Mouse (Mus musculus) limb, embryonic 15.5 days (tissue): ENCODE measurements at regions not wholly inside any gene's neighbourhood (a gene's known extent, or its start where the extent isn't known, plus 50 kb on each side); places are given as distances from the start of the nearest gene placed in this dataset.
A peak's percentile ranks its signal among the peaks of the same experiment; 100 is the strongest.

ENCODE experiments used
- ATAC-seq: fragments of 200-750 bp; cut with Nextera tagmentation; 2 replicates; pipeline ENCODE4 v1.8.0; 2017; ENCODE audit warnings: low read depth, moderate TSS enrichment; ENCODE audit not compliant: insufficient number of reproducible peaks, low FRiP score, low TSS enrichment
- H3K27ac ChIP-seq: fragments of 300-500 bp; sonication (generic); 2 replicates; pipeline ENCODE4 v1.5.1; 2015; ENCODE audit warnings: moderate library complexity, mild to moderate bottlenecking, inconsistent platforms
- H3K27me3 ChIP-seq: fragments of 300-500 bp; sonication (generic); 2 replicates; pipeline ENCODE4 v1.6.1; 2015; ENCODE audit warnings: inconsistent platforms
- H3K36me3 ChIP-seq: fragments of 300-500 bp; sonication (generic); 2 replicates; pipeline ENCODE4 v1.6.1; 2015; ENCODE audit warnings: inconsistent platforms
- H3K4me1 ChIP-seq: fragments of 300-500 bp; sonication (generic); 2 replicates; pipeline ENCODE4 v1.6.1; 2015; ENCODE audit warnings: inconsistent platforms
- H3K4me2 ChIP-seq: fragments of 300-500 bp; sonication (generic); 2 replicates; pipeline ENCODE4 v1.6.1; 2015; ENCODE audit warnings: mild to moderate bottlenecking, inconsistent platforms
- H3K4me3 ChIP-seq: fragments of 300-500 bp; sonication (generic); 2 replicates; pipeline ENCODE4 v1.5.1; 2015; ENCODE audit warnings: mild to moderate bottlenecking, inconsistent platforms
- H3K9ac ChIP-seq: fragments of 300-500 bp; sonication (generic); 2 replicates; pipeline ENCODE4 v1.6.1; 2015; ENCODE audit warnings: inconsistent platforms
- H3K9me3 ChIP-seq: fragments of 300-500 bp; sonication (generic); 2 replicates; pipeline ENCODE4 v1.6.1; 2016; ENCODE audit warnings: inconsistent platforms
- WGBS: fragments of 180-500 bp; shearing (Covaris S2); methylation state at CpG from one replicate; pipeline ENCODE4 v1.1.7; 2015; 5-methylcytosine and 5-hydroxymethylcytosine counted together

GRCm38 (mm10) chr10:66102103-66102502 is 993.8 kb upstream of the Jmjd1c start:
- WGBS, result 87% methylated on average over 2 of the region's 2 CpGs
- no peak overlapping the region for H3K4me3 ChIP-seq
- H3K27ac ChIP-seq, result no peak overlapping the region
- no peaks in the 10 kb centered on the region for H3K4me1 ChIP-seq
- no peak overlapping the region for H3K4me2 ChIP-seq
- H3K9ac ChIP-seq, result no peak overlapping the region
- H3K27me3 ChIP-seq, result no peaks in the 10 kb centered on the region
- H3K36me3 ChIP-seq, result no peaks in the 10 kb centered on the region
- no peak for ATAC-seq
- no peaks in the 10 kb centered on the region for H3K9me3 ChIP-seq

DNA sequence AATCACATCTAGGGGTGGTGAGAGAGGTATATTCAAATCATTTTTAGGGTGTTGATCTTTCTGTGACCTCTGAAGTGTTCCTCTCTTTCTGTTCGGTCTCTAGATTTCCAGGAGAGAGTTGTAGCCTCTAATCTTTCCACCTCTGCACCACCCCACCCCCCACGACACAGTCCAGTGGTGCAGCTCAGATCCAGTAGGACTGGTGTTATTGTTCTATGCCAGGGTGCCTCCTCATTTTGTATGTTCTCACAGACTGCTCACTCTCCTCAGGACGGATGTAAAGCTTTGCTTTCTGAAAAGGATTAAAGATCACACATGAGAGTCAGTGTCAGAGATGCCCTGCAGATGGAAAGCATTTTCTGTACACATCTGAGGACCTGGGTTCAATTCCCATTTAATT is 964.6 kb upstream of the Jmjd1c start:
- H3K36me3 ChIP-seq, result no peaks in the 10 kb centered on the region
- WGBS, result 55% methylated on average over 3 of the region's 3 CpGs
- H3K4me3 ChIP-seq, result no peak overlapping the region
- H3K9ac ChIP-seq, result no peak overlapping the region
- no peaks in the 10 kb centered on the region for H3K4me1 ChIP-seq
- no peak overlapping the region for H3K4me2 ChIP-seq
- ATAC-seq, result no peak
- no peak overlapping the region for H3K27ac ChIP-seq
- no peaks in the 10 kb centered on the region for H3K27me3 ChIP-seq
- no peaks in the 10 kb centered on the region for H3K9me3 ChIP-seq

- whole genome bisulfite sequencing, result 52% methylated on average over 4 of the region's 4 CpGs
- ATAC-seq, result no peak
These were observed 963.9 kb upstream of the Jmjd1c start for GRCm38 (mm10) chr10:66132025-66132424.

DNA sequence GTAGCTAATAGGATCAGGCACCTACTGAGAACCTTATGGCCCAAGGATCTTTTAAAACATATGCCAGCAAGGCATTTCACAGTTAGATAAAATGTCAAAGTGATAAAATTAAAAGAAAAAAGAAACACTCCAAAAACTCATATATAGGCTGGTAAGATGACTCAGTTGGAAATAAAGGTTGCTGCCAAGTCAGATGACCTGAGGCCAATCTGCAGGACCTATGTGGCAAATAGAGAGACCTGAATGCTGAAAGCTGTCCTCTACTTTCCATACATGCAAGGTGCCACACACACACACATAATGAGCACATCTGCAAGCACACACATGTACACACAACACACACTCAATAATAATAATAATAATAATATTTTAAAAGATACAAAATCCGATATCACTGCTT is 953.5 kb upstream of the Jmjd1c start:
- no peak overlapping the region for H3K27ac ChIP-seq
- H3K9ac ChIP-seq, result no peak overlapping the region
- no peak for ATAC-seq
- no peak overlapping the region for H3K4me2 ChIP-seq
- H3K4me1 ChIP-seq, result no peaks in the 10 kb centered on the region
- WGBS, result 90% methylated on average over 1 of the region's 1 CpGs
- H3K36me3 ChIP-seq, result no peaks in the 10 kb centered on the region
- H3K4me3 ChIP-seq, result no peak overlapping the region
- no peaks in the 10 kb centered on the region for H3K27me3 ChIP-seq
- no peaks in the 10 kb centered on the region for H3K9me3 ChIP-seq

More at GRCm38 (mm10) chr10:66132025-66132424, 963.9 kb upstream of the Jmjd1c start:
- Histone ChIP-seq H3K27me3 (no peaks in the 10 kb centered on the region), H3K9ac (no peak overlapping the region), H3K4me3 (no peak overlapping the region), H3K36me3 (no peaks in the 10 kb centered on the region), H3K27ac (no peak overlapping the region), H3K9me3 (no peaks in the 10 kb centered on the region), H3K4me2 (no peak overlapping the region), H3K4me1 (no peaks in the 10 kb centered on the region)

GRCm38 (mm10) chr10:66142910-66143309 is 953.0 kb upstream of the Jmjd1c start:
- H3K4me3 ChIP-seq, result no peak overlapping the region
- H3K4me2 ChIP-seq, result no peak overlapping the region
- H3K36me3 ChIP-seq, result no peaks in the 10 kb centered on the region
- no peak for ATAC-seq
- no peak overlapping the region for H3K9ac ChIP-seq
- H3K27me3 ChIP-seq, result no peaks in the 10 kb centered on the region
- no peak overlapping the region for H3K27ac ChIP-seq
- H3K4me1 ChIP-seq, result no peaks in the 10 kb centered on the region
- no peaks in the 10 kb centered on the region for H3K9me3 ChIP-seq

DNA sequence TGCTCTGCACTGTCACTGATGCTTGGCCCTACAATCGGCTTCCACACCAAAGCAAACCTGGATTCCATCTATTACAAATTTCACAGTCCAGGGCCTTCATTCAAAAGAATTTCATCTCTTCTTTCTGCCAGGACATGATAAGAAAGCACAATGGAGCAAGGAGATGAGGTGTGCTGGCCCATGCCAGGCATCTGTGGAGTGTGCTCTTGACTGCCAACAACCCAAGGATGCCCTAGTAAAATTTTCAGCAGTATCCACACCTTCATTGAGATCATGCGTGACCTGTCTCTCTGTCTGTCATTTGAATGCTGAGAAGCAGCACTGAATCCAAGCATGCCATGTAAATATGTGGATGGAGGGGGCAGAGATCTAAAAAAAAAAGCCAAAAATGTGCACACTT is 945.0 kb upstream of the Jmjd1c start:
- Histone ChIP-seq H3K36me3 (no peaks in the 10 kb centered on the region), H3K9ac (no peak overlapping the region), H3K4me2 (no peak overlapping the region), H3K27ac (no peak overlapping the region), H3K4me1 (no peaks in the 10 kb centered on the region), H3K9me3 (no peaks in the 10 kb centered on the region), H3K4me3 (no peak overlapping the region), H3K27me3 (no peaks in the 10 kb centered on the region)
- 80% methylated on average over 2 of the region's 2 CpGs for WGBS
- no peak for ATAC-seq

- Histone ChIP-seq H3K4me2 (no peak overlapping the region), H3K4me3 (no peak overlapping the region), H3K36me3 (no peaks in the 10 kb centered on the region), H3K27me3 (no peaks in the 10 kb centered on the region), H3K9me3 (no peaks in the 10 kb centered on the region), H3K27ac (no peak overlapping the region), H3K4me1 (no peaks in the 10 kb centered on the region), H3K9ac (no peak overlapping the region)
- 83% methylated on average over 4 of the region's 4 CpGs for WGBS
- no peak for ATAC-seq
These were observed 943.1 kb upstream of the Jmjd1c start for GRCm38 (mm10) chr10:66152777-66153176.

GRCm38 (mm10) chr10:66160916-66161556 is 934.9 kb upstream of the Jmjd1c start:
- H3K27me3 ChIP-seq, result no peaks in the 10 kb centered on the region
- no peak overlapping the region for H3K27ac ChIP-seq
- no peak overlapping the region for H3K4me3 ChIP-seq
- no peaks in the 10 kb centered on the region for H3K4me1 ChIP-seq
- no peaks in the 10 kb centered on the region for H3K9me3 ChIP-seq
- H3K9ac ChIP-seq, result no peak overlapping the region
- WGBS, result 86% methylated on average over 5 of the region's 5 CpGs
- ATAC-seq, result no peak
- H3K4me2 ChIP-seq, result no peak overlapping the region
- H3K36me3 ChIP-seq, result no peaks in the 10 kb centered on the region

- Histone ChIP-seq H3K9ac (no peak overlapping the region), H3K27me3 (no peaks in the 10 kb centered on the region), H3K4me2 (no peak overlapping the region), H3K36me3 (no peaks in the 10 kb centered on the region), H3K4me1 (no peaks in the 10 kb centered on the region), H3K4me3 (no peak overlapping the region), H3K9me3 (no peaks in the 10 kb centered on the region), H3K27ac (no peak overlapping the region)
- WGBS, result 37% methylated on average over 4 of the region's 4 CpGs
- ATAC-seq, result no peak
These were observed 923.1 kb upstream of the Jmjd1c start for GRCm38 (mm10) chr10:66172803-66173202.

- Histone ChIP-seq H3K27me3 (no peaks in the 10 kb centered on the region), H3K4me3 (no peak overlapping the region), H3K4me1 (no peaks in the 10 kb centered on the region), H3K27ac (no peak overlapping the region), H3K9me3 (no peaks in the 10 kb centered on the region), H3K9ac (no peak overlapping the region), H3K4me2 (no peak overlapping the region), H3K36me3 (no peaks in the 10 kb centered on the region)
- WGBS, result 11% methylated on average over 3 of the region's 3 CpGs
- ATAC-seq, result no peak
These were observed 918.6 kb upstream of the Jmjd1c start for GRCm38 (mm10) chr10:66177318-66177717.

DNA sequence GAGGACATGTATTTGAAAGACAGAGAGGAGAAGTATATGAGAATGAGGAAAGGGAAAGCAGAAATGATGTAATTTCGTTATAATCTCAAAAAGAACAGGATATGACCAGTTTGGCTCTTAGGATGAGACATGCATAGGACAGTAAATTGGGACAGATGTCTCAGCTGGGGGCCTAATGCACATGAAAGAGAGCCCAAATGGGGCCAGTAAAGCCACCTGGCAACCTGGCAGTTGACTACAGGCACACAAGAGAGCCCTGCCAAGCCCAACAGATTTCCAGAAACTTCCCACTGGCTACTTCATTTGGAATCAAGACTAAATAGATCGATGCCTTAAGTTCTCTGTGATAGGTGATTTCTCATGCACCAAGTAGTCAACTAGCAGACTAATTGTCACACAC is 914.7 kb upstream of the Jmjd1c start:
- H3K4me3 ChIP-seq, result no peak overlapping the region
- no peaks in the 10 kb centered on the region for H3K36me3 ChIP-seq
- H3K4me2 ChIP-seq, result no peak overlapping the region
- 84% methylated on average over 2 of the region's 2 CpGs for WGBS
- no peaks in the 10 kb centered on the region for H3K4me1 ChIP-seq
- H3K27ac ChIP-seq, result no peak overlapping the region
- ATAC-seq, result no peak
- H3K9me3 ChIP-seq, result no peaks in the 10 kb centered on the region
- H3K9ac ChIP-seq, result no peak overlapping the region
- no peaks in the 10 kb centered on the region for H3K27me3 ChIP-seq

- no peak for ATAC-seq
These were observed 912.9 kb upstream of the Jmjd1c start for GRCm38 (mm10) chr10:66183069-66183468.

GRCm38 (mm10) chr10:66187038-66187437 is 908.9 kb upstream of the Jmjd1c start:
- peak; percentile 58; the same call in 1 of the 2 replicates for ATAC-seq
- Histone ChIP-seq H3K4me1 (no peaks in the 10 kb centered on the region), H3K27me3 (no peaks in the 10 kb centered on the region), H3K4me3 (no peak overlapping the region), H3K36me3 (no peaks in the 10 kb centered on the region), H3K27ac (no peak overlapping the region), H3K9me3 (no peaks in the 10 kb centered on the region), H3K9ac (no peak overlapping the region), H3K4me2 (no peak overlapping the region)
- WGBS, result 3% methylated on average over 1 of the region's 1 CpGs

More at GRCm38 (mm10) chr10:66183069-66183468, 912.9 kb upstream of the Jmjd1c start:
- Histone ChIP-seq H3K9ac (no peak overlapping the region), H3K4me2 (no peak overlapping the region), H3K27me3 (no peaks in the 10 kb centered on the region), H3K36me3 (no peaks in the 10 kb centered on the region), H3K4me1 (no peaks in the 10 kb centered on the region), H3K9me3 (no peaks in the 10 kb centered on the region), H3K27ac (no peak overlapping the region), H3K4me3 (no peak overlapping the region)
- 89% methylated on average over 2 of the region's 2 CpGs for WGBS
